Mouse (Mus musculus): Measurements from ENCODE around the gene Gm45618.

- TF ChIP-seq CTCF (IDR thresholded peaks at IDR 0.05; ENCODE audit: low read depth) (no peak), EP300 (IDR thresholded peaks at IDR 0.05; ENCODE audit: low read depth) (no peak)
Observed at GRCm38 (mm10) chr7:142145413-142145940, 24.9 kb upstream of the Gm45618 start.

Measured in heart, postnatal 0 days (tissue).